Mouse (Mus musculus): ENCODE measurements around the gene Itpk1.

Gene Itpk1

GRCm38 (mm10) chr12:102541168-102541567 lies 163.6 kb downstream of the Itpk1 start:
- no peak for DNase-seq

DNA sequence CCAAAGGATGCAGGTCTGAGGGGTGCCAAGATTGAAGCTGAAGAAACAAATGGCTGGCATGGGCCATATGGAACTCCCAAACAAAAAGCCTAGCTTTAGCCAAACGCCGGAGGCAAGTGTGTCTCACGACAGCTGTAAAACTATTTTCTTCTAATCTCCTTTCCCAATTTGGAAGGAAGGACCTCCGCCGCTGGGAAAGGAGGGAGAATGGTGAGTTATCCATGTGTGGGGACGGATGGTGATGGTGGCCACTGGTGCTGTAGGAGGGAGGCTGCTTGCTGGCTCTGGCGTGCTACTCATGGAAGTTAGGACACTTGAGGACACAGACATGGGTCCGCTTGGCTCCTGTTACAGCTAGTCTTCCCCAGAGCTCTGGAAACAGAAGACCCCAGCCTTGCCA lies 164.5 kb downstream of the Itpk1 start:
- no peak for DNase-seq

- DNase-seq: no peak
These were observed 168.9 kb downstream of the Itpk1 start for GRCm38 (mm10) chr12:102535796-102536195.

- DNase-seq: no peak
These were observed 176.7 kb downstream of the Itpk1 start for GRCm38 (mm10) chr12:102527989-102528388.

DNA sequence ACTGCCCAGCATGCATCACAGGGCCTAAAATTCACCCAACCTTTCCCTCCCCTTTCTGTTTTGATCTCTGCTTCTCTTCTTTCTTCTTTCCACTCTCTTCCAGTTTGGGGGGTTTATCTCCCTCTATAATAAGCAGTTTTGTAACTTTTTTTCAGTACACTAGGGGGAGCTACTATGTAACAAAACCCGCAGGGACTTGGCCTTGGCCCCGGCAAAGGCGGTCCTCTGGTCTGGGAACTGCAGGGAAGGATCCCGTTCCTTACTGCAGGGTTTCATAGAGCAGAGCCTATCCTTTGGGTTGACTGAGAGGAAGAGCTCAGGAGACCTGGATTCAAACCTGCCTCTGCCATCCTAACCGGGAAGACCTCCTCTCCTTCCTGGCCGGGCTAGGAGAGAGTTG lies 180.0 kb downstream of the Itpk1 start:
- DNase-seq: peak; percentile 23

DNA sequence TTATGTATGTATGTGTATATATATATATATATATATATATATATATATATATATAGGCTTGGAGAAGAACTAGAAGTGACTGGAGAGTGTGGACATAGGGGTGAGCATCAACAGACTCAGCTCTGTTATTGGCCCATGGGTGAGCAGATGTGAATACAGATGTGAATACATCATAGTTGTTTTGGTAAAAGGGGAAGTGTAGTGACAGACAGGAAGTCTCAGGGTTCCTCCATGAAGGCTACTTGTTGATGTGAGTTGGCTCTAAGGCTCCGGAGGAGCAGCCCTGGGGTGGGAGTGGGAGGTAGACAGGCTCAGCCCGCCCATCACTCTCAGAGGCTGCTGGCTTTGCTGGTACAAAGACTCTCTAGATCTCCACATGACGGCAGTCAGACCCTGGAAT lies 180.5 kb downstream of the Itpk1 start:
- DNase-seq: no peak

- DNase-seq: no peak
These were observed 182.9 kb downstream of the Itpk1 start for GRCm38 (mm10) chr12:102521777-102522319.

DNA sequence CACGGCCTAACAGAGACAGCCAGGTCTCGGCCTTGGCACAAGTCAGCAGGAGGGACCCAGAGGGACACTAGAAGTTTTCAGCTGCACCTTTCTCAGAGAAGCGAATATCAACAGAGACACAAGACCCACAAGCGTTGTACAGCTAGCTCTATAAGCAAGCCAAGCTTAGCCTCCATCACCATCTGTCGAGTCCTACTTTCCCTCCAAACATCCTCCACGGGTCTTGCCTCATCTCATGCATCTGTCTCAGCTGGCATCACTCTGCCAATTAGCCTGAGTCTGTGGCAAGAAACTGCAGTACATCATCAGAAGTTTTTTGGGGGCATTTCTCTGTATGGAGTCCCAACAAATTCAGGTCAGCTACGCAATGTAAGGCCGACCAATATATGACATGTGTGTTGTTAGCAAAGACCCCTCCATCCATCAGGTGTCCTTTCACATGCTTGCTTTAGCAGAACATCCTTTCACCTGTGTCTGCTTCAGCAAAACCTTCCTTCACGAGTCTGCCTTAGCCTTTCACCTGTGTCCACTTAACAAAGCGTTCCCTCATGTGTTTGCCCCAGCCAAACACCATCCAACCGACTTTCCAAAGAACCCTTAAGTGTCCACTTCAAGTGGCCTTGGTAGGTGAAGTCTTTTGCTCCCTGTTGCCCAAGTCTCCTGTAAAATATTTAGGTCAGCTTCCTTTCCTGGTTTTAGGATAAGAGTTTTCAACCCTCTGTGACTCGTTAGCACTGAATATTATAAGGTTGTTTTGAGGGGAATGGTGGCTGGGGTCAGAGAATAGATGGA lies 184.6 kb downstream of the Itpk1 start:
- no peak for DNase-seq

All from right cerebral cortex, postnatal 4 days (tissue).